Mouse (Mus musculus): Measurements from ENCODE around the gene Ccnyl1. TPM values are rescaled to one million over a fixed set of nuclear protein-coding genes. Genes with fewer than 3 reads are reported as not detected.

Ccnyl1 gene
- polyA plus RNA-seq, 1 experiment from 2014 or later = 3.9 TPM

- H3K36me3 ChIP-seq (ENCODE audit: control insufficient read depth, insufficient read depth, low read length) = no peaks in the 10 kb centered on the region; the same call in 1 of the 2 replicates
- H3K27ac ChIP-seq (replicated peaks) = peak within 1 kb of the TSS; percentile 92
- H3K4me2 ChIP-seq (replicated peaks; ENCODE audit: low read depth) = peak within 1 kb of the TSS; percentile 95
- peak within 1 kb of the TSS; percentile 69 for H3K4me3 ChIP-seq (ENCODE audit: low read depth, low read length)
- H3K9me3 ChIP-seq (ENCODE audit: control insufficient read depth, low read length) = no peaks in the 10 kb centered on the region
- peaks cover 3% of the 10 kb centered on the region; the same call in 1 of the 2 replicates for H3K4me1 ChIP-seq (replicated peaks; ENCODE audit: control insufficient read depth, insufficient read depth)
- no peak for TF ChIP-seq EP300 (optimal IDR thresholded peaks at IDR 0.05)
- TF ChIP-seq CTCF (IDR thresholded peaks at IDR 0.05; ENCODE audit: low read depth) = peak; percentile 65
- ATAC-seq (ENCODE audit: low FRiP score, low TSS enrichment) (peak; percentile 95), DNase-seq (ENCODE audit: low spot score) (peak; percentile 100)
- H3K27me3 ChIP-seq (ENCODE audit: control insufficient read depth, insufficient read depth, low read length) = no peaks in the 10 kb centered on the region
- 1% methylated on average over 54 of the region's 73 CpGs for WGBS
- H3K9ac ChIP-seq (ENCODE audit: low read length) = peak within 1 kb of the TSS; percentile 85
Observed at GRCm38 (mm10) chr1:64737502-64738179, 47.4 kb downstream of the Ccnyl1 start, which contains the start of gene Fzd5. TSS of gene Fzd5 (minus strand) at chr1:64737751.

DNA sequence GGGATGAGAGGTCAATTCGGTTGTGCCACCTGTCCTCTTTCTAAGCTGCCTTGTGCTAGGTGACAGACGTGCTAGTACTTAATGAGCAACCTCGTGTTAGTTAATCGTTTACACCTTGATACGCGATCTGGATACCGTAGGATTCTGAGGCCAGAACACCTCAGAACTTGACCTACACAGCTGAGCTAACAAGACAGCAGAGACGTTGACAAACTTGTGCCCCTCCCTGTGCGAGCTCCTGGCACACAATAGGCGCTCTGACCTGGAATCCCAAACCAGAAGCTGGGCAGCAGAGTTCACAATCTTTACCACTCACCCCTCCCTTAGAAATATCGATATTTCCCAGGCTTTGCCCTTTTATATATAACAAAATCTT is 47.9 kb downstream of the Ccnyl1 start:
- Histone ChIP-seq H3K4me3 (ENCODE audit: low read depth, low read length) (peak overlapping the region; percentile 69), H3K9me3 (ENCODE audit: control insufficient read depth, low read length) (no peaks in the 10 kb centered on the region), H3K27ac (replicated peaks) (peak overlapping the region; percentile 85), H3K36me3 (ENCODE audit: control insufficient read depth, insufficient read depth, low read length) (no peaks in the 10 kb centered on the region; the same call in 1 of the 2 replicates), H3K4me1 (replicated peaks; ENCODE audit: control insufficient read depth, insufficient read depth) (peaks cover 3% of the 10 kb centered on the region; the same call in 1 of the 2 replicates), H3K27me3 (ENCODE audit: control insufficient read depth, insufficient read depth, low read length) (no peaks in the 10 kb centered on the region), H3K4me2 (replicated peaks; ENCODE audit: low read depth) (peak overlapping the region; percentile 95), H3K9ac (ENCODE audit: low read length) (peak overlapping the region; percentile 51)
- TF ChIP-seq CTCF (IDR thresholded peaks at IDR 0.05; ENCODE audit: low read depth) (no peak), EP300 (optimal IDR thresholded peaks at IDR 0.05) (no peak)
- WGBS = 0% methylated on average over 11 of the region's 11 CpGs
- ATAC-seq (ENCODE audit: low FRiP score, low TSS enrichment) (peak; percentile 50), DNase-seq (ENCODE audit: low spot score) (peak; percentile 68)

- DNase-seq (ENCODE audit: low spot score) = peak; percentile 81
- under 1% methylated on average over 14 of the region's 14 CpGs for WGBS
- no peak for ATAC-seq (ENCODE audit: low FRiP score, low TSS enrichment)
- peak overlapping the region; percentile 85 for H3K27ac ChIP-seq (replicated peaks)
- peak overlapping the region; percentile 69 for H3K4me3 ChIP-seq (ENCODE audit: low read depth, low read length)
- peaks cover 3% of the 10 kb centered on the region; the same call in 1 of the 2 replicates for H3K4me1 ChIP-seq (replicated peaks; ENCODE audit: control insufficient read depth, insufficient read depth)
- H3K27me3 ChIP-seq (ENCODE audit: control insufficient read depth, insufficient read depth, low read length) = no peaks in the 10 kb centered on the region
- TF ChIP-seq EP300 (optimal IDR thresholded peaks at IDR 0.05) (no peak), CTCF (IDR thresholded peaks at IDR 0.05; ENCODE audit: low read depth) (peak; percentile 33; the same call in 1 of the 2 replicates)
- no peaks in the 10 kb centered on the region for H3K9me3 ChIP-seq (ENCODE audit: control insufficient read depth, low read length)
- peak overlapping the region; percentile 51 for H3K9ac ChIP-seq (ENCODE audit: low read length)
- H3K4me2 ChIP-seq (replicated peaks; ENCODE audit: low read depth) = peak overlapping the region; percentile 95
- no peaks in the 10 kb centered on the region; the same call in 1 of the 2 replicates for H3K36me3 ChIP-seq (ENCODE audit: control insufficient read depth, insufficient read depth, low read length)
Observed at GRCm38 (mm10) chr1:64738661-64739082, 48.4 kb downstream of the Ccnyl1 start.

GRCm38 (mm10) chr1:64742741-64743408 is 52.6 kb downstream of the Ccnyl1 start:
- Histone ChIP-seq H3K27me3 (ENCODE audit: control insufficient read depth, insufficient read depth, low read length) (no peaks in the 10 kb centered on the region), H3K4me2 (replicated peaks; ENCODE audit: low read depth) (no peak overlapping the region), H3K9me3 (ENCODE audit: control insufficient read depth, low read length) (no peaks in the 10 kb centered on the region), H3K4me1 (replicated peaks; ENCODE audit: control insufficient read depth, insufficient read depth) (no peaks in the 10 kb centered on the region), H3K36me3 (ENCODE audit: control insufficient read depth, insufficient read depth, low read length) (no peaks in the 10 kb centered on the region), H3K27ac (replicated peaks) (no peak overlapping the region), H3K9ac (ENCODE audit: low read length) (no peak overlapping the region; the same call in 1 of the 2 replicates), H3K4me3 (ENCODE audit: low read depth, low read length) (no peak overlapping the region)
- TF ChIP-seq EP300 (optimal IDR thresholded peaks at IDR 0.05) (no peak), CTCF (IDR thresholded peaks at IDR 0.05; ENCODE audit: low read depth) (no peak)
- ATAC-seq (ENCODE audit: low FRiP score, low TSS enrichment) = peak; percentile 62
- WGBS = 71% methylated on average over 18 of the region's 18 CpGs
- DNase-seq (ENCODE audit: low spot score) = peak; percentile 62

GRCm38 (mm10) chr1:64744616-64745015 is 54.4 kb downstream of the Ccnyl1 start:
- Histone ChIP-seq H3K27me3 (ENCODE audit: control insufficient read depth, insufficient read depth, low read length) (no peaks in the 10 kb centered on the region), H3K36me3 (ENCODE audit: control insufficient read depth, insufficient read depth, low read length) (no peaks in the 10 kb centered on the region), H3K9ac (ENCODE audit: low read length) (no peak overlapping the region), H3K4me2 (replicated peaks; ENCODE audit: low read depth) (no peak overlapping the region), H3K4me1 (replicated peaks; ENCODE audit: control insufficient read depth, insufficient read depth) (no peaks in the 10 kb centered on the region), H3K4me3 (ENCODE audit: low read depth, low read length) (no peak overlapping the region), H3K9me3 (ENCODE audit: control insufficient read depth, low read length) (no peaks in the 10 kb centered on the region), H3K27ac (replicated peaks) (no peak overlapping the region)
- ATAC-seq (ENCODE audit: low FRiP score, low TSS enrichment) = no peak
- no peak for DNase-seq (ENCODE audit: low spot score)
- TF ChIP-seq EP300 (optimal IDR thresholded peaks at IDR 0.05) (no peak), CTCF (IDR thresholded peaks at IDR 0.05; ENCODE audit: low read depth) (no peak)

Data from stomach, postnatal 0 days (tissue).